Mouse (Mus musculus) lung, postnatal 0 days (tissue): ENCODE results near the gene Cyp2b19. TPM values are rescaled to one million over a fixed set of nuclear protein-coding genes. Genes with fewer than 3 reads are reported as not detected.

ENCODE experiments used
- ATAC-seq: fragments of 200-750 bp; cut with Nextera tagmentation; 2 replicates; pipeline ENCODE4 v1.8.0; 2017; ENCODE audit warnings: moderate library complexity
- DNase-seq: peaks from one replicate; pipeline ENCODE4 v3.0.0-alpha.2; 2016; ENCODE audit warnings: low spot score
- H3K27ac ChIP-seq: fragments of 300-500 bp; sonication (generic); 2 replicates; pipeline ENCODE4 v1.5.1; 2014; ENCODE audit warnings: antibody characterized with exemption, mild to moderate bottlenecking, low read length, mixed read lengths
- H3K27me3 ChIP-seq: fragments of 300-500 bp; sonication (generic); replicated peaks from 2 replicates; pipeline ENCODE4 v1.6.1; 2014; ENCODE audit warnings: low read length, mixed read lengths; ENCODE audit not compliant: insufficient read depth
- H3K36me3 ChIP-seq: fragments of 300-500 bp; sonication (generic); 2 replicates; pipeline ENCODE4 v1.6.1; 2014; ENCODE audit warnings: low read length, mixed read lengths; ENCODE audit not compliant: insufficient read depth
- H3K4me1 ChIP-seq: fragments of 300-500 bp; sonication (generic); 2 replicates; pipeline ENCODE4 v1.6.1; 2014; ENCODE audit warnings: antibody characterized with exemption, low read depth, low read length, mixed read lengths; ENCODE audit not compliant: insufficient read depth
- H3K4me2 ChIP-seq: fragments of 300-500 bp; sonication (generic); replicated peaks from 2 replicates; pipeline ENCODE4 v1.6.1; 2014; ENCODE audit warnings: low read depth, mild to moderate bottlenecking, low read length, moderate library complexity, mixed read lengths
- H3K4me3 ChIP-seq: fragments of 300-500 bp; sonication (generic); 2 replicates; pipeline ENCODE4 v1.5.1; 2014; ENCODE audit warnings: low read depth, low read length
- H3K9ac ChIP-seq: fragments of 300-500 bp; sonication (generic); replicated peaks from 2 replicates; pipeline ENCODE4 v1.6.1; 2014; ENCODE audit warnings: low read depth, mild to moderate bottlenecking
- H3K9me3 ChIP-seq: fragments of 300-500 bp; sonication (generic); 2 replicates; pipeline ENCODE4 v1.6.1; 2016; ENCODE audit warnings: low read length, mixed read lengths
- CTCF ChIP-seq: IDR thresholded peaks from 2 replicates; pipeline ENCODE4 v1.5.1; 2016; ENCODE audit warnings: antibody characterized with exemption, mild to moderate bottlenecking
- EP300 ChIP-seq: IDR thresholded peaks from 2 replicates; pipeline ENCODE4 v1.6.1; 2016; ENCODE audit warnings: antibody characterized with exemption, mild to moderate bottlenecking, control low read depth
- WGBS: fragments of 180-500 bp; shearing (Covaris S2); extraction: QIAGEN DNeasy Blood & Tissue Kit; methylation state at CpG from one replicate; pipeline ENCODE4 v1.1.7; 2014; 5-methylcytosine and 5-hydroxymethylcytosine counted together
- polyA plus RNA-seq: library from polyadenylated mRNA; unstranded; fragments of >200 nt; fragmentation: Nextera tagmentation; extraction: Ambion mirVana; gene quantifications from 2 replicates; pipeline ENCODE4 v1.2.1, GENCODE M21; 2015

Cyp2b19 gene
- polyA plus RNA-seq, 1 experiment from 2014 or later: 0.12 TPM

DNA sequence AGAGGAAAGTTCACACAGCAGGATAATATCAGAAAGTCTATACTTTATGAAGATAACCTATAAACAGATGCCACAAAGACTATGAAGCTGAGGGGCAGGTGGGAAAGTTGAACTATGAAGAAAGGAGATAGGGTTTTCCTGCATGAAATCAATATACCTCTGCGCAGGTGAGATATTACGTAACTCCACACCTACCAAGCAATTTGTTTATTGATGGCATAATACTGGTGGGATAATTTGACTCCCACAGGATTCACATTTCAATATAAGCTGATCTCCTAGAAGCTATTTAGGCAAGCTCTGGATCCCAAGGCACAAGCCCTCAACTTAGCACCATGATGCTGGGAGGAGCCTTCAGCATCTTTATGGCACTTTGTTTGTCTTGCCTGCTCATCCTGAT lies 51.6 kb downstream of the Cyp2b19 start, which contains the start of gene Cyp2g1:
Gene Cyp2g1 (plus strand): TSS at position 301 of the 400 bp plus-strand sequence.
- Histone ChIP-seq H3K9me3 (no peaks in the 10 kb centered on the region), H3K4me2 (no peak within 1 kb of the TSS), H3K9ac (no peak within 1 kb of the TSS), H3K4me1 (no peaks in the 10 kb centered on the region), H3K36me3 (no peaks in the 10 kb centered on the region), H3K4me3 (no peak within 1 kb of the TSS), H3K27me3 (no peaks in the 10 kb centered on the region), H3K27ac (no peak within 1 kb of the TSS)
- no peak for DNase-seq
- no peak for ATAC-seq
- TF ChIP-seq CTCF (no peak), EP300 (no peak)
- WGBS: 86% methylated on average over 2 of the region's 2 CpGs

Other genes with a start within 250 kb of the Cyp2b19 start
- gene Nlrp9a, start 222.1 kb upstream of the Cyp2b19 start, polyA plus RNA-seq: not detected in 2 replicates
- gene Vmn1r185, start 138.7 kb upstream of the Cyp2b19 start, polyA plus RNA-seq: not detected in 2 replicates
- gene Cyp2b23, start 70.7 kb upstream of the Cyp2b19 start, polyA plus RNA-seq: not detected in 2 replicates
- gene Cyp2g1, start 51.8 kb downstream of the Cyp2b19 start, polyA plus RNA-seq: 0.08 and 0.10 TPM in 2 replicates
- gene Cyp2a5, start 78.2 kb downstream of the Cyp2b19 start, polyA plus RNA-seq: 1.0 and 1.2 TPM in 2 replicates
- not detected in 2 replicates for gene Cyp2a22, start 182.2 kb downstream of the Cyp2b19 start, polyA plus RNA-seq